Mouse (Mus musculus) embryo, embryonic 11 days (tissue): ENCODE measurements around the gene Fbxw8.
A peak's percentile ranks its signal among the peaks of the same experiment; 100 is the strongest.

Experiments
- DNase-seq: peaks from one replicate; pipeline ENCODE4 v3.0.0-alpha.2; 2015

Gene Fbxw8

DNA sequence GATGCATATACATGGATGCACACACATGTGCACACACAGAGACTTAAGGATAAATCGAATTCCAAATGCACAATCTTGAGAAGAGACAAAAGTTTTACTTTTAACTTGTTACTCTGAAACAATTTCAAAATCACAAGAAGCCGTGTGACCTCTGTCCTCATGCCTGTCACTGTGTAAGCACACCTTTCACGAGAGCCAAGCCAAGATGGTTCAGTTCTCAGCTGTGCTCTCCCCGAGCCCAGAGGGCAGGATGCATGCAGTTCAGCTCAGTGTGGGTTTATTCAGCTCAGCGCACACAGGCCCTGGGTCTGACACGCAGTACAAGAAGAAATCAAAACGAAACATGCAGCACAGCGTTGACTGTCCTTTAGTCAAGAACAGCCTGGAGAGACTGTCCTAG is 49.7 kb downstream of the Fbxw8 start:
- DNase-seq = no peak

DNA sequence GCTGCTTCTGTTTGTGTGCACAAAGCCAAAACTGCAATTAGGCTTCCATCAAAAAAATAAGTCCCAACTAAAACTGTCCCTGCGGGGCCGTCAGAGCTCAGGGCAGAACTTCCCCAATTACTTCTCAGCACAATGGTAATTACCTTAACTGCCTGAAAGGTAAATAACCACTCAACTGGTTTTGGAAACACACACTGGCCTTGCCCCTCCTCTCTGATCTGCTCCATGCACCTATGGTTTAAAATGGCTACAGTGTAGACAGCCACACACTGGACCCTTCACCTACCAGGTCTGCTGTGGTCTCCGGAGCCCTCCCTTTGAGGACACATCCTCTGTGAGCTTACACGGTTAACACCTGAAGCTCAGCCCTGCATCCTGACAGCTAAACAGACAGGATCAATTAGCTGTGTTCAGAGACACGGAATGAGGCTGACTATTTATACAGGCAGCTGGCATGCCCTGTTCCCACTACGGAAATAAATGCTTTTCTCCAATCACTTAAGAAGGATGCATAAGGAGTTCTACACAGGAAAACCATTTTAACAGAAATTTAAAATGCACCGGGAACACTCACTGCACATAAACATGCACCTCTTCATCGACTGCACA is 55.3 kb downstream of the Fbxw8 start:
- DNase-seq = no peak

DNA sequence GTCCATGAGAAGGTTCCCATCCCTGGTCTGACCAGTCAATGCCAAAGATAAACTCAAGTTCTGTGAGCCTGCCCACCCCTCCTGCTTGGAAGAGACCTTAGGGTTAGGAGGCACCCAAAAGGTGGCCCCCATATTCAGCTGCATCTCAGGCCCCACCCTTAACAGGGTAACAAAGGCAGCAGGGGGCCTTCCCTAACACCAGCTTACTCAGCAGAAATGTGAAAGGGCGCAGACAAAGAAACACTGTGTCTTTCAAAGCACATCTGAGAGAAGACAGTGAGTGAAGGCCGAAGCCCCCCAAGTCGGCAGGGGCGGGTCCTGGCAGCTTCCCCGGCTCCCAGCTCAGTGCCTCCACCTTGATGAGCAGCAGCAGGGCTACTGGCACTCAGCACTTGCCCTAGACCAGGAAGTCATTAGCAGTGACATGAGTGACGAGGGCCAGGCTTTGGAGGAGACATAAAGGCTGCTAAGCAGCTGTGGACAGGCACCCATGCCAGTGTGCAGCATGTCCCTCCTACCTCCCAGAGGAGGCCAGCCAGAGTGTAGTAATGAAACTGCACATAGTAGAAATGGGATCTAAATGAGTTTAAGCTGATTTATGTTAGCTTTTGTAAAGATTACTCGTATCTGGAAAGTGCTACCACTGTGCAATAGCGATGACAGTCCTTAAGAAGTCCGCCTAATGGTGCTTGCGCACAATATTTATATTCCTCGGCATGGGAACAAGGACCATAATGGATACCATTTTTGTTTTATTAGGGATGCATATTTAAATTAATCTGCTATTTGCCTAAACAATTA is 56.0 kb downstream of the Fbxw8 start:
- peak; percentile 41 for DNase-seq

DNA sequence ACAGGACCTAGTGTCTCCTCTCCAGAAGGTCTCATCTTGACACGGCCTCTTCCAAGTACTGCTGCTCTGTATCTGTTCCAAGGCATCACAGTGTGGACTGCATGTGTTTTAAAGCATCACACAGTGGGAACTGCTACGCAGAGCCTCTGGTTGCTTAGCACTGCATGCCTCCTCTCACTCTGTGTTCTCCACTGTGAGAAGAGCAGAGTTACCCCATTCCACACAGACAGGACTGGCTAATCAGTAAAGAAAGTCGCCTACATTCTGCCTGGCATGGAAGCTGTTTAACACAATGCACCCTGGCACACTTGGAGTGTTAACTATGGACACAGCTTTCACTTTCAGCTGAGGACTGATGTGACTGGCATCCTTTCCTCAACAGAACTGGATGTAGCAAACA is 58.9 kb downstream of the Fbxw8 start:
- no peak for DNase-seq

DNA sequence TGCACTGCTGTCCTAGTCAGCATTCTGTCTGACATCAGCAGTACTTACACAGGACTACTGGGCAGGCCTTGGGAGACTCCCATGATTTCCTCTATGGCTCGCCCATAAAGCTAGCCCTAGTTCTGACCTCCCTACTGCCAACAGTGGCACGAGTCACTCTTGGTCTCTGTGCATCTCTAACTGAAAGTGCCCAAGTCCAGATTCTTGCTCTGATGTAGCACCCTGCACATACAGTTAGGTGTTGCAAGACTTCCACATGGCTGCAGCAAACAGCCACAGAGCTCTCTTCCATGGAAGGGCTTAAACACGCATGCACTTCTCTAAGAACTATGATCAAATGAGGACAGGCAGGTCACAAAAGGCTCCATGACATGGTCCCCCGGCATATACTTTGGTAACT is 59.4 kb downstream of the Fbxw8 start:
- no peak for DNase-seq

DNA sequence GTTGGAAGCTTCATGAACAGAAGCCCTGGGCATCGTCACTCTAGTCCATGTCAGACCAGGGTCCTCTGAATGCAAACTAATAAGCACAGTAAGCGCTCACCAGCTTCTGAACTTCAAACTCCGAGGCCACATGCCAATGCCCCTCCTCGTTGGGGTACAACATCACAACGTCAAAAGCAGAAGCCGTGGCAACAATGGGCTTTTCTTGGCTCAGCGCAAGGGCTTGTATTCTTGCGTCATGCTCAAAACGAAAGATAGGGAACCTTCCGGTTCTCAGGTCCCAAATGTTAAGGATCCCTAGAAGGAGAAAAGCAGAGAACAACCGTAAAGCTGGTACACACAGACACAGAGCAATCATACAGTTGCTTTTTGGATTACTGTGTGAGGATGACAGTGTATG is 59.8 kb downstream of the Fbxw8 start:
- no peak for DNase-seq

DNA sequence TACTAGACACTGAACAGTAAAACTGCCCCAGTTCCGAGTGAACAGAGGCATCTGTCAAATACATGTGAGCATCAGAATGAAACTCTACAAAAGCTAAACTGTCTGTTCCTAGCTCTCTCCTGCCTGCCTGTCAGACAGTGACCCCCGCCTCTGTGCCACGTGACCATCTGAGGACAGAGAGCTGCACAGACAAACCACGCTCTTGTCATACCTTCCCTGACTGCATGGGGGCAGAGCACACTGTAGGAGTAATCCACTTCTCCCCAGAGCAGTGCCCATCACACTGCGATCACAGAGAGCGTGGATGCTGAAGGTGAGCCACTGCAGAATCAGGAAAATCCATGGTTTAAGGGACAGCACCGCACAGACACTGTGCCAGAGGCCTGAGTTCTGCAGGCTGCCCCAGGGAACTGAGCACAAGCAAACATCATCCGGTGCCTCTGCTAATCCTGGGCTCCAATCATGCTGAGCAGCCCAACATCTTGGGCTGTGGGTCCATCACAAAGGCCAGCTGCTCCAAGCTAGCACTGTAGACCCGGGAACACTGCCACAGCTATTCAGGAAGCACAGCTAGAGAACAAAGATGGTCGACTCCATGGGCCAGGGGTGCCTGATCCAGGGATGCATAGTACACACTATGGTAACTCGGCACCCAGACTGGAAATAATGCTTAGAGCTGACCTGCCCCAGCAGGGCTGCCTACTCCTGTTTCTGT is 61.8 kb downstream of the Fbxw8 start:
- DNase-seq = no peak

DNA sequence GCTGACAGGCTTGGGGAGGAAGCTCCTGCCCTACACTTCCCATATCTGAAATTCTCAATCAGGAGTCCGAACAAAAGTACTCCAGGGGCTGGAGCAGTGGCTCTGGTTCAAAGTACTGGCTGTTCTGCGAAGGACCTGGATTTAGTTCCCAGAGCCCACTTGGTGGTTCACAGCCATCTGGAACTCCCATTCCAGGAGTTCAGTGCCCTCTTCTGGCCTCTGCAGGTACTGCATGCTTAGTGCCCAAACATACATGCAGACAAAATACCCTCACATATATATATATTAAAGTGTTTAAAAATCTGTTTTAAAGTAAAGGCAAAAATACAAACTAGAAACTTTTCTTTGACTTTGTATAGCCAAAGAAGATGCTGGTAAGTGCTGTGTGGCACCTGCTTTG is 64.4 kb downstream of the Fbxw8 start:
- DNase-seq = peak; percentile 29

DNA sequence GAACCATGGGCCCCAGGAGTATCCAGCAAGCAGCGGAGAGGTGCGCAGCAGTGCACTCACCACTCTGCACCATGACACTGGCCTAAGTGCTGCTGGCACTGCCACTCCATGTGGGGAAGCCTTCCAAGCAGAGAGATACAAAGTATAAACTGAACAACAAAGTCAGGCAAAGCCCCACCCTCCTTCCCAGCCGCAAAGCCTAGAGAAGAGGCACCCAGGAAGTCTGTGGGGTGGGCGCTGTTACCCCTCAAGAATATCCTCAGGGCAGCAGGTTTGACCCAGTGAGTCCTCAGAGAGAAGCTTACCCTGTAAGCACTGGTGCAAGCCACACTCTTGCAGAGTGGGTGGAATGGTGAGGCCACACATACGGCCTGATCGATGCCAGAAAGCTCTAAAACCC is 65.2 kb downstream of the Fbxw8 start:
- DNase-seq = no peak

DNA sequence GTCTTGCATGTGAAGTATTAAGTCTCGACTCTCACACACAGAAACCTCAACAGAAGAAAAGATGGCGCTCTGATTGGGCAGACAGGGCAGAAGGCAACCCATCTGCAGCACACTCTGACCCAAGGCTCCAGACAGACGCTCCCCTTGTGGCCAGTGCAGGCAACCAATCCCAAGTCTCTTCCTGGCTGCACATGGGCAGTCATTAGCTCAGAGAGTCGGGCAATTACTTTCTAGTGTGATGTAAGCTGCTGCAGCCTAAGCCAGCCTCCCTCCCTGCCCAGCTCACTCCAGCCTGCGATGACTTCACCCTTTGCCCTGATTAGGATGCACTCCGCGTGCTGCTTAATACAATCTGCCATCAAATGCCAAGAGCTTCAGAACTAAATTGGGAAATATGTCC is 66.2 kb downstream of the Fbxw8 start:
- DNase-seq = peak; percentile 56

DNA sequence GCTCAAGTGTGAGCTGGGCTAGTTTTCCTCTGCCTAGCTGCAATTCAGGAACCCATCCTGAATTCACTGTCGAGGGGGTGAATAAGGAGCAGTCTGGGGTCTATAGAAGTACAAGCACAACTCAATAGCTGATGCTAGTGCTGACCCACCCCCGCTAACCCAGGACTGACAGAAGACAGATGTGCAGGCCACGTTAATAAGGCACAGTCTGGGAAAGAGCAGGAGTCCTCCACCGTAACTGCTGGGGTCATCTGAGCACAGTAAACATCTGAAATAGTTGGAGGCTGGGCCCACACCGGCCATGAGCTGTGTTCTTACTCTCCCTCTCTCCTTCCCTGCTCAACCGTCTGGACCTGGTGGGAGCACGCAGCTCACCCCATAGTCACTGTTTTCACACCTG is 68.3 kb downstream of the Fbxw8 start:
- DNase-seq = peak; percentile 52

DNA sequence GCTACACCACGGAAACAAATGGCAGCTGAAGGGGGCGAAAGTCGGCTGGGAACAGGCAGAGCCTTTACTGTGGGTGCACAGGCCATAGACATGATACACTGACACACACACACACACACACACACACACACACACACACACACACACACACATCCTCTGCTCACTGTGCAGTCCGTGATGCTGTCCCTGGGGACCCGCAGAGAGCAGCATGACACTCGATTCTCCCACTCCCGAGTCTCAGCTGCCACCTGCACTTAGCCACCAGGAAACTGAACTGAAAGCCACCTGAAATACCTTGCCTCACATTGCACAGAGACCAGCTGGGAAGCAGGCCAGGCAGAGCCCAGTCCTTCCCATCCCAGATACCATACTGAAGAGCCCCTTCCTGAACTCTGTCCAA is 70.0 kb downstream of the Fbxw8 start:
- DNase-seq = no peak

DNA sequence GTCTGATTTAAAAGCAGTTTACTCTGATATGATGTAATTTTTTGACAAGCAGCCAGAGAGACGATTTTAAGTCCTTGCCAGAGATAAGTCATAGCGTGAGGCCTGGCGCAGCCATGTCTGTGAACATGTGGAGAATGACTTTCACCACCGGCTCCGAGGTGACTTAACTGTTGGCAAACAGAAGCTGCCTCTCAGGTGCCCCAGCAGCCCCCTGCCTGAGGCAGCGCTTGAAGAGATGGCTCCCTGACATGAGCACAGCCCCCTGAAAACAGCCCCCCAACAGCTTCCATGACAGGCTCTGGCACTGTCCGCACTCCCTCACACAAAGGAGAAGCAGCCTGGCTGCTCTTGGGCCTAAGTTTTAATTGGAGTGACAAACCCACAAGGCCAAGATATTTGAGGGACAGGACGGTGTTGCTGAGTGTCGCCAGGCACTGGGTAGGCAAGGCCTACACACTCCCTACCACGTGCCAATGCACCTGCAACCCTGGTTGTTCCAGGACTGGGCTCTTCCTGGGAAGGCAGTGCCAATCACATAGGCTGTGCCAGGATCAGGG is 71.0 kb downstream of the Fbxw8 start:
- no peak for DNase-seq

DNA sequence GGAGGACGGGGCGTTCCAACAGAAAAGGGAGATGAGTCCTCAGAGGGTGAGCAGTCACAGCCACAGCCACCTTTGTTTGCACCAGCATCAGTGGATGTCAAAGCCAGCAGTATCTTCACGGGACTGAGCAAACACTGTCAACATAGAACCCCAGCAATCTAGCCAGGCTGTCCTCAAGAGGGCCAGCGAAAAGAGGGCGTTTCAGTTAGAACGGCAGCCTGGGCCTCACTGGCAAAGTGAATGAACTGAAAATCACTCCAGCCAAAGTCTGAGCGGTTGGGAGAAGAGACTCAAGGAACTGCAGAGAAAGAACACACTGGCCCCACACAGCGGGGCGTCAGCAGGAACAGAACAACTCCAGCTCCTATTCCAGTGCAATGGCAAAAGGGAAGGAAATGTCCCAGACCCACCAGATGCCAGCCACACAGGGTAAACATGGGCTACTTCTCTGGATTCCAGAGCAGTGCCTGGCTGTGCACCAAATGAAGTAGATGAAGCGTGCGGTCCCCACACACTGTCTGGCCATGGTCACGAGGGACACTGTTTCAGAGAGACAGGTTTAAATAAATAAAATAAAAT is 72.1 kb downstream of the Fbxw8 start:
- DNase-seq = peak; percentile 20

DNA sequence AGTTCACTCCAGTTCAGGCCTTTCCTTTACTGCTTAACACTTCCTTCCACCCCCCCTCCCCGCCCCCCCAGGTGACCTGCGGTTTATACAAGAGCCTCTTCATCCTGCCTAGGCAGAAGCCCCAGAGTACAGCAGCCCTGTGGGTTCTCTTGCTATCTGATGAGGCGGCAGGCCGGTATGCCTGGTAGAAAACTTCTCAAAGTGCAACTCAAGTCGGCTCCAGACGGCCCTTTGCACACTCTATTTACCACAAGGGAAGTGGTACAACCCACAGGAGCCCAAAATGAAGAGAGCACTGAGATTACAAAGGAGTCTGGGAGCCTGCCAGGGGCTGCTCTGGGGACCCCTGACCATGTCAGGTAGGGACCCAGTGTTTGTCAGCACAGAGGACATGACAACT is 73.3 kb downstream of the Fbxw8 start:
- no peak for DNase-seq

DNA sequence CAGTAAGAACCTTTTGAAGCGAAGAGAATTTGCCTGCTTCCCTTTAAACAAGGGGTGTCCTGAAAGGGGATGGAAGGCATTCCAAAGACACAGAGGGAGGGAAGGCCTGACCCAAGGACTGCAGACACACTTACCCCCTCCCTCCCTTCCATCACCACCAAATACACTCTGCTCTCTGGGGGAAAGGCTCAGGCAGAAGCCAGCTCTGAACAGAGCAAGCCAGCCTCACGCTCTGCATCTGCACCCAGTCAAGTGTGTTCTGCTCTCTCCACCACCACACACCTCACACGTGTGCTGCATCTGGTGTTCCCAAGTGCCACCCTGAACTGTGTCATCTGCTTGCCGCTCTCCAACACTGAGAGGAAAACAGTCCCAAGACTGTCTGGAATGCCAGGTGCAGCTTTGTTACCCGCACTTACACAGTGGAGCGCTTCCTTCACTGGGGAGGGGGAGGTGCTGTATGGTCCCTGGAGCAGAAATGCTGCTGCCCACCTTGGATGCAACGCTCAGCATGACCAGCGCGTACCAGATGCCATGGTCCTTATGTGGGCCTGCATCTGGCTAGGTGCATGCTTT is 73.8 kb downstream of the Fbxw8 start:
- DNase-seq = no peak

DNA sequence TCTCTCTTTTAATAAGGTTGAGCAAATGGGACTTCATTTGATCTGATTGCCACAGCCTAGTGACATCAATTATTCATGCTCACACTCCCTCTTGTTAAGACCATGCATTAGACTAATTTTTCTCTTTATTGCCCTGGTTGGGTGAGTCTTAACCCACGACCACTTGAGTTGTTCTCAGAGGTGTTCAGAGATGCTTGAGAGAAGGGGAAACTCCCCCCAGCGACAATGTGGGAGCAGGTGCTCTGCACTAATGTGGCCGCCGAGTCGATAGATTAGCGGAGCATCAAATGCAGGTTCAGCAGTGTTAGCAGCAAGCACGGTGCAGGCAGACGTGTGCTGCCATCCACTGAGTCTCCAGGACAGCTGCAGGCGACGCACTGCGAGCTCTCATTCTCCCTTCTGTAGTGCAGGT is 75.4 kb downstream of the Fbxw8 start:
- peak; percentile 37 for DNase-seq

DNA sequence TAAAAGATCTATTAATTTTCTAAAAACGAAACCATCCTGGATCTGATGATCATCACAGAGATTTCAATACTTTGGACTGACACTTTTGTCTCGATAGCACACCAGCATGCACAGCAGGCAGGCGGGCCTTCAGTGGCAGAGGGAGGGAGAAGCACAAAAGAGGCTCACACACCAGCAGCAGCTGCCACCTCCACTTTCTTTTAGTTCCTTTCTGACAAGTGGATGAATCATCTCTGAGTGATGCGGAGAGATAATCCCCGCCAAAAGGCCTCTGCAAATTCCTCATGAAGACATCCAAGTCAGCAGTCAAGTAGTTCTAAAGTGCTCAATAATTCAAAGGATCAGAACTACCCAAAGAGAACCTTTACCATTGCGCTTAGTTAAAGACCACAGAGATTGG is 75.9 kb downstream of the Fbxw8 start:
- no peak for DNase-seq

DNA sequence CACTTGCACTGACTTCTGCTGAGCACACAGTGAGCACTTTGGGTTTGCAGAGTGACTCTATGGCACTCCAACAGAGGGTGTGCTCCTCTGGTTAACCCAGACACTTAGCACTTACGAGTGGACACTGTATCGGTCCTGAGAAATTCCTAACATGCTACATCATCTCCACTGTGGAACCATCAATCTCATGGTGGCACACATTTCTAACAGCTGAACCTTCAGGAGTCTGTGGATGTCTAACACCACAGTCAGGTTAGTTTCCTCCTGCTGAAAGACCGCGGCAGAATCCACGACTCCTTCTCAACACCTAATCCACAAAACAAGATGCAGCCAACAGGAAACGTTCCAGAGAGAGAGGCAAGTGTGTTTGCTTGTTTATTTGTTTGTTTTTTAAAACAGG is 76.7 kb downstream of the Fbxw8 start:
- DNase-seq = no peak

DNA sequence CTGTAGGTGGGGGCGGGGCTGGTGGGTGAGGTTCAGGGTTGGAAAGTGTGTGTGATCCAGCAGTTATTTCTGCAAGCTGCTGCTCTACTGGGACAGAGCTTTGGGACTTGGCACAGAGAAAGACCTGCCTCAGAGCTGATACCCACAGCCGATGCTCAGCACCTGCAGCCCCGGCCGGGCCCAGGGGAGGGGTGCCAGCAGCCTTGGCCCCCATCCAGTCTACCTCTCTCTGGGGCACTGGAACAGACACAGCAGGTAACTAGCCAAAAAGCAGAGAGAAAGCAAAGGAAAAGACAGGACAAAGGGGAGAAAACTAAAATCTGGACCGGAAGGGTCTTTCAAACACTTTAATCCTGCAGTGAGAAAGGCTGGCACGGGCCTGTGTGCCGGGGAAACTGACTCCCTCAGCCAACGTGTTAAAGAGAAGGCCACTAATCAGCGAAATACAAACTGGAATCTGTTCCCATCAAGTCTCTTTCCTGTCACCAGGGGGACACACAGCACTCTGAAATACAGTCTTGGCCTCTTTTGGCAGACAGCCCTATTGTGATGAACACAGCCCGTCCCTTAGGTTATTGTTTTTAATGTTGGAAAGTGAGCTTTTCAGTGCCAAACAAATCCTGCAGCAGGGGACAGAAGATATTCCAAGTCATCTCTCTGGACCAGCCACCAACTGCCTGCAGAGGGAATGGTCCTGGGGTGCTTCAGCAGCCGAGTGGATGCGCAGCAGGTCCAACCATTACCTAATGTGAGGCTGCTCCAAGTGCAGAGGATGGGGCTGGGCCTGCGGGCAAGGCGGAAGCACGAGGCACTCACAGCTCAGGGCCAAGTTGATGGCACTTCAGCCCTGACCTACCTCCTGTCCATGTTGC is 78.3 kb downstream of the Fbxw8 start:
- no peak for DNase-seq

DNA sequence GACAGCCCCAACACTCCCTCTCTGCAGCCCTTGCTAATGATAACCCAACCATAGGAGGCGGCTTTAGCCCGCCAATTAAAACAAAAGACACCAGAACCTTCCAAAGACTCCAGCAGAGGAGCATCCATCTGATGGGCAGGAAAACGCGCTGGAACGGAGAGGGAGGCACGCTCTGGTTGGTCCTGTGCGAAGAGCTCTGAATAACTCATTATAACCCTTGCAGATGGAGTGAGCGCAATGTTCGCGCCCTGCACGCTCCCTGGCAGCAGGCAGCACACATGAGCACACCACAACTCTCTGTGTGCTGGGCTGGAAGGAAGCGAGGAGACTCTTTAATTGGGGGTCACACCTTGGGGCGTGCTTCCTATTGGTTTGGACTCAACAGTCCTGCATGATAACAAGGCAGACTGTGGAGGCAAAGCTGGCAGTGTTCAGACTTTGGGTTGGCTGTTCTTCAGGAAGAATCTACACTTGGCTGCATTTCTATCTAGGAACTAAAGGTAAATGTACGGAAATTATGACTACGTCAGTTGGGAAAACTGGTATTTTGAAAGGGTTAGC is 82.0 kb downstream of the Fbxw8 start:
- DNase-seq = no peak

DNA sequence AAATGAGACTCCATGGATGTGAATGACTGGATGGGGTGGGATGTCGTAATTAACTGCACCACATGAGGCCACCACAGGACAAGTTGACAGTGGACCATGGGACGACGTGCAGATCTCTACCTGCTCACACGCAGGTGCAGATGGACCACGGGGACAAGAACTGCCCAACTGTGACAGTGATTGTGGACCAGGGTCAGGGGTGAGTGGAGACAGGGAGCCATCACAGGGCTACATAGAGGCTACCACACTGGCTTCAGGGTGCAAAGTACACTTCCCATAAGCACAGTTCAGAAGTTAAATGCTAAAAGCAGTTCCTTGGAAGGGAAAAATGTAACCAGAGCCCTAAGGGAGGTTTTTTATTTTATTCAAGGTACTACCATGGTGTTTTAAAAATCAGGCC is 83.5 kb downstream of the Fbxw8 start:
- DNase-seq = no peak
